Mouse (Mus musculus) spleen, postnatal 4 days (tissue): ENCODE results near the gene Gap43.
A peak's percentile ranks its signal among the peaks of the same experiment; 100 is the strongest.
"Not testable (repeated sequence)": the region's sequence is repeated elsewhere in the genome, so short reads cannot be mapped to it uniquely, and the experiment has no call there.

ENCODE experiments used
- DNase-seq, 2 experiments: peaks; one replicate each; pipeline ENCODE4 v3.0.0; 2022; ENCODE audit warnings: low spot score in 2 of 2

Gene Gap43

GRCm38 (mm10) chr16:42294481-42294880, 46.0 kb downstream of the Gap43 start:
- DNase-seq = no peak

GRCm38 (mm10) chr16:42294056-42294455, 46.4 kb downstream of the Gap43 start:
- no peak for DNase-seq

- no peak for DNase-seq
These were observed 48.9 kb downstream of the Gap43 start for GRCm38 (mm10) chr16:42291572-42291971.

GRCm38 (mm10) chr16:42284005-42284404, 56.4 kb downstream of the Gap43 start:
- no peak for DNase-seq

GRCm38 (mm10) chr16:42277713-42278112, 62.7 kb downstream of the Gap43 start:
- DNase-seq = no peak

- DNase-seq = no peak
These were observed 63.2 kb downstream of the Gap43 start for GRCm38 (mm10) chr16:42277268-42277667.

- DNase-seq = peak; percentile 40 to 69
These were observed 64.0 kb downstream of the Gap43 start for GRCm38 (mm10) chr16:42276216-42277141.

- no peak for DNase-seq
These were observed 64.8 kb downstream of the Gap43 start for GRCm38 (mm10) chr16:42275518-42276215.

- DNase-seq = no peak
These were observed 69.2 kb downstream of the Gap43 start for GRCm38 (mm10) chr16:42271213-42271612.

- no peak for DNase-seq
These were observed 70.9 kb downstream of the Gap43 start for GRCm38 (mm10) chr16:42269587-42269967.

GRCm38 (mm10) chr16:42268843-42269586, 71.4 kb downstream of the Gap43 start:
- DNase-seq = no peak

- DNase-seq = no peak
These were observed 75.3 kb downstream of the Gap43 start for GRCm38 (mm10) chr16:42265185-42265584.

GRCm38 (mm10) chr16:42262935-42263542, 77.4 kb downstream of the Gap43 start:
- DNase-seq = no peak

GRCm38 (mm10) chr16:42255693-42256092, 84.8 kb downstream of the Gap43 start:
- DNase-seq = no peak

GRCm38 (mm10) chr16:42255222-42255621, 85.2 kb downstream of the Gap43 start:
- no peak for DNase-seq

- no peak for DNase-seq
These were observed 88.2 kb downstream of the Gap43 start for GRCm38 (mm10) chr16:42252252-42252651.

- DNase-seq = not testable (repeated sequence)
These were observed 96.3 kb downstream of the Gap43 start for GRCm38 (mm10) chr16:42244121-42244520.

- no peak for DNase-seq
These were observed 109.1 kb downstream of the Gap43 start for GRCm38 (mm10) chr16:42231306-42231705.
